Mouse (Mus musculus): Measurements from ENCODE around the gene Nav3. TPM values are rescaled to one million over a fixed set of nuclear protein-coding genes. Genes with fewer than 3 reads are reported as not detected.

Gene Nav3
- total RNA-seq, 4 experiments from 2014 or later: 1.2 to 5.4 (median 3.3) TPM

DNA sequence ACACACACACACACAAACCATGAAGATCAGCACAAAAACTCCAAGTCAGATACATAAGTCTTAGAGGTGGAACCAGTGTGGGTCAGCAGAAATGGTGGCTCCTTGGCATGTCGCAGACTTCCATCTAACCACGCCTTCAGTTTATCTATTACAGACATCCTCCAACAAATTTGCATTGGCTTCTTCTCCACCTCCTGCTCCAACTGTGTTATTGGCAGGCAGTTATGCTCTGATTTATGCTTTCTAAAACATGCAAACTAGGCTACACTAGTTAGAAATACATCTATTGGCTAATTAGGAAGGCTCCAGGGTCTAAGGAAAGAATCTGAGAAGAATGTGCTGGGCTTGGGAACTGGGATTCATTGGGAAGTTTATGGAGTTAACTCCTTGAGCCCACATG, 75.2 kb downstream of the Nav3 start:
- DNase-seq: no peak

DNA sequence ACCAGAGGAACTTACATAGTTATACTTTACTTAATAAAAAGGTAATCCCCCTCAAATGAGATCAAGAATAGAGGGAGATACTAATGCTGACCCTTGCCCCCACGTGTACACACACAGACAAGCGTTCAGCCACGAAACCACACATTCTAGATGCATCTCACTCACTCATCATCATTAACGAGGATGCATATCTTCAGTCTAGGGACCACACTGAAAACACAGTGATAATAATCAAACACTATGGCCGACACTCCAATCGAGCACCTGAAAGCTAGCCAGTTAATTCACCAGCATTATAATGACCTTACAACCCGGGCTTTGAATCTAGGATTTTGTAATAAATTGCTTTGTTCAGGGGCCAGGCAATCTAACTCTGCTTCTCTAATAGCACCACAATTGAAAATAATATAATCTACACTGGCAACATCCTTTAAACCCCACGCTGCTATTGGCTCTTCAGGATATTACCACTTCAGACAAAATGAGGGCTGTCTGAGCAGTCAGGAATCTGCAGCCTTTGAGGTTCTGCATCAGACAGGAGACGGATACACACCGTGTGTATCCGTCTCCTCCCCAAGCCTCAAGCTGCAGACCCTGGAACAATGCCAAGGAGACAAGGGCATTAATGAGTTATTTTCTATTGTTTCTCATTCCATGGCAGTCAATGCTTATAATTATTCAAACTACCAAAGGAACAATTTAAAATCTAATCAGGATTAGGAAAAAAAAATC, 83.1 kb downstream of the Nav3 start:
- DNase-seq: no peak

DNA sequence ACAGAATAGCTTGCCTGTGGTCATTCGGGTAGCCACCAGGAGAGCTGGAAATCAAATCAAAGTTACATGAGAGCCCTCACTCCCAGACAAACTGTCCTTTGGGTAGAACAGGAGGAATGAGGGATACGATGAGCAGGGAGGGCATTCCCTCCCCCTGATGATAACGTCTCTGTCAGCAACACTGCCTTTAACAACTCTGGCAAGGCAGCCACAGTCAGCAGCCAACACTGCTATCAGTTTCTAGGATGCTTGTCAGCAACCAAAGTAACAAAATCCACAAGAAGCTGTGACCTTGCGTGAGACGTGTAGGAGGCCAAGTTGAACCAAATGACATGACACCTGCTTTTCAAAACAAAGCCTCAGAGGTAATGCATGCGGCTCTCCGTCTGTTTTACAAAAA, 103.9 kb downstream of the Nav3 start:
- DNase-seq: no peak

DNA sequence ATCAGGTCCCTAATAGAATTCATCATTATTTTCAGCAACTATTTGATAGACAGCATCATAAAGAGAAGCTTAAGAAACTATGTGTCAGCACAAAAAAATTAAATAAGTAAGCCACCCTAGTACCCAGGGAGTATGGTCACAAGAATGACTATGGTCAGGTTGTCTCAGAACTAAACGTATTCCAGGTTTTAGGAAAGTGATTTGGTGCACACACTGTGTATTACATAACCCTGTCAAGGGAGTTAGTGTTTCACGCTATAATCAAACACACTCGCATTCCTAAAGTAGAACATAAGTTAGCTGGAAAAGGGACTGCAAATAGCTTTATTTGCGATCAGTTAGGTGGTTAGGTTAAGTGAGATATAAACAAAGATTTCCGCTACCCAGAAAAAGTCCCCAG, 126.0 kb downstream of the Nav3 start:
- DNase-seq: no peak

DNA sequence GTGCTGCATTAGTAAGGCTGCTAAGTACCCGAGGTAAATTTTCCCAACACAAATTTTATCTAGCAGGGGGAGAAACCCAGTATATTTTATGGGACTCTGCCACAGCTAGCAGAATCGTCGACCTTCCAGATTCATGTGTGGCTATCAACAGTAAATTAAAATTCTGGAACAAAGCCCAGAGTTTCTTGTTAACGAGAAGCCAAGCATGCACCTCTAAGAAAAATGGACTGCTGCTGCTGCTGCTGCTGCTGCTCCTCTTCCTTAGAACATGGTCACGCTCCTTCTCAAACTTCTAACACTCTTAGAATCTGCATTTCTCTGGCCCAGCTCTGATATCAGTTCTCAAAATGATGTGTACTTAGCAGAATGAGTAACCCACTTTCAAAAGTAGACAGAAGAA, 126.4 kb downstream of the Nav3 start:
- no peak for DNase-seq

DNA sequence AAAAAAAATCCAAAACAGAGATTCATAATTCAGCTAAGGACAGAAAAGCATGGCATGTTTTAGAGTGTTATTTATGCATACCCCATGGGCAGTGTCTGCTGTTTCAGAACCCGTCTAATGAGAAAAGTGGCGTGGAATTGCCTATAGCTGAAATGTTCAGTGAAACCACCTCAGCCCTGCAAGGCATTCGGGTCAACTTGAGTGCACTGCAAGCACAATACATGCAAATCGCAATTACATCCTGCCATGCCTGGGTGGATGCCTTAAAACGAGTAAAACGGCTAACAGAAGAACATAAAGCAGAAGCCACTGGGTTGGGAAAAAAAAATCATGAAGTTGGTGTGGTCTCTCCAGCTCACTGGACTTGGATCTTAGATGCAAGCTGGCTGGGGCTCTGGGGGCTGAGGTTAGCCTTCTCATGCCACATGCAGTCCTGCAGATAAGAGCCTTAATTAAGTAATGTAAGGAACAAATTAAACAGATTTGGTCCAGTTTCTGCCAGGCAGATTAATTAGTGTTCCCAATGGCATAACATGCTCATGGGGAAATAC, 133.8 kb downstream of the Nav3 start:
- DNase-seq: no peak

DNA sequence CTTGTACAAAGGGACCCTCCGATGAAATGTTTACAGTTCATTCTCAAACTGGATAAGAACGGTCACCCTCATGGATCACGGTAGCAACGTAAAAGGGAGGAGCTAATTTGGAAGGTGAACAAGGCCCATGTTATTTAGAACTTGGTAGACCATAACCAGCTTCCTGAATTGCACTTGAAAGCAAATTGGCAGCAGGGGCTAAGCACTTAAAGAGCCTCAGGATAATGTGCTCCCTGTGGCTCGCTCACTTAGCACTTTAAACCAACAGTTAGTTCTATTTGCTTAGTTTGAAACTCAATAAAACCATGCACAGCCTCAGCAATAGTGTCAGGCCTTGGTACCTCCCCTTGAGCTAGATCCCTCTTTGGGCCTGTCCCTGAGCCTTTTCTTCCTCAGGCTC, 138.7 kb downstream of the Nav3 start:
- no peak for DNase-seq

DNA sequence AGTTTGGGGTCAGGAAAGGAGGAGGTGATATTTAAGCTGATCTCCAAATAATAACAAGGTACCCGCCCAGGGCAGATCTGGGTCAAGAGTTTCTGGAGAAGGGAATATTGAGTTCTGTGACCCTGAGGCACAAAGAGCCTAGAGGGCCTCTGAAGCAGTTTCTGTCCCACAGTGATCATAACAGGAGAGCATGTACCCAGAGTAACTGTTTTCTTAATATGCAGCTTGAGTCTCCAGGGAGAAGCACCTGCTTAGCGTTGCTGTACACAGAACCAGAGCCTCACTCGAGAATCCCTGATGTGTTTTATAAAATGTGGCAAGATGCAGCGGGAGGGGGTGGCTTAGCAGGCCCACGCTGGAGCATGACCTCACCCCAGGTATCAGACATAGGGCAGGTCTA, 141.5 kb downstream of the Nav3 start:
- DNase-seq: no peak

DNA sequence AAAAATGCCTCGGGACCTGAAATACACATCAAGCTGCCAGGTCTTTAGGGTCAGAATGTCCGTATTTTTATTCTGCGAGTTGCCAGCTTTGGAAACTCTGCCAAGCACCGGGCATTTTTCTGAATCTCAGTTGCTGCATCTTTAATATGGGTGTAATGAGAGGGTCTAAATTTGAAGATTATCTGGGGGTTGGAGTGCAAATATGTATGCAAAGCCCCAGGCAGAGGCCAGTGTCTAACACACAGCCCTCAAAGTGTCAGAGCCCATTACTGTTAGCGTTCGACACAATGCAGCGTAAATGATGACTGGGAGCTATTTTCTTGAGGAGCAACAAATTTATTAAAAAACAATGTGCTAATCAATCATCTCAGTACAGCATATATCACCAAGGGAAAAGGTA, 142.0 kb downstream of the Nav3 start:
- DNase-seq: no peak

DNA sequence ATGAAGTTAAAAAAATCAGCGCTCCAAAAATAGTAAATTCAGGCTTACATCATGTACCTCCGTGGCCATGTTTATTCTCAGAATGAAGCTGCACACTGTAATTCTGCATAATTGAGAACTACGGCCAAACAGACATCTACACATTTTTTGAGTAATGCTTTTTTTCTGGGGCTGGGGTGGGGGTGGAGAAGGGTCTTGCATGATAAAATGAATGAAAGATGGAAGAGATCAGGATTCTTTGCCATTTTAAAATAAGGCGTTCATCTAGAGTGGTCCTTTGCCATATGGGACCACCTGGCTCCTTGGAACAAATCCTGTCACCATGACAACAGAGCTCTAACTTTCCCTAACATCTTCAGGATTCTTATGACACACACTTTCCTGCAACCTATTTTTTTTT, 146.5 kb downstream of the Nav3 start:
- no peak for DNase-seq

DNA sequence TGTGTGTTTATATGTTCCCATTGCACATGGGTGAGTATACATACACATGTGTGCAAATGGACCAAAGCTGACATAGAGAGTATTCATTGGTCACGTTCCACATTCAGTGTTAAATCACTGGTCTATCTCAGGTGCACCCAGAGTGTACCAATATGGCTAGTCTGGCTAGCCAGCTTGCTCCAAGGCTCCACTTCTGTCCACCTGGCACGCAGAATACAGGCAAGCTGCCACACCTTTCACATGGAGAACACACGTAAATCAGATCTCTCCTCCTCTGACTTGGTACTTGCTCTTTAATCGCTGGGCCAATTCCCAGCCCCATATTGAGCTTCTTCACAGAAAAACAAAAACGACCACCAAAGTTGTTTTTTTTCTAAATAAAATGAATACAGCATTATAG, 150.4 kb downstream of the Nav3 start:
- no peak for DNase-seq

DNA sequence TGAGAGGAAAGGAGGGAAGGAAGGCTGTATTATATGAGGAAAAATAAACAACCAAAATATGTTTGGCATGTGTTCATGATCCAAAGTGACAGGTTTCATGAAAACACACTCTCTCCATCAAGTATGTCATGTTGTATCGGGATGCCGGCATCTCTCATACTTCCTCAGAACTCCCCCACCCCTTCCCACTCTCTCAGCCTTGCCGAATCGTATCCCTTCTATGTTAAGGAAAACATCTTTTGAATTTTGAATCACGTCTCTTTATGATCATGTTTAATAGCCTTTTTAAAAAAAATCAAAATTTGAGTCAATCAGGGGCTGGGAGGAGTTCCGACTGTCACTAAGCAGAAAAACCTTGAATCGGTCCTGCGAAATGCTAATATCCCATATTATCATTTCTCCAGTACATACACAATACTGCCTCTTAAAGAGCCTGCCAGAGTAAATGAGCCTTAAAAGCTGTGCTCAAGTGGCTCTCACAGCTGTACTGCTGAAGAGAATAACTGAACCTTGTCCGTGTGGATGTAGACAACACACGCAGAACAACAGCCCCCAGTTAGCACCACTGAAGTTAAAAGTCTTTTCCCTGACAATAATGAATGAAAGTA, 165.9 kb downstream of the Nav3 start:
- no peak for DNase-seq

DNA sequence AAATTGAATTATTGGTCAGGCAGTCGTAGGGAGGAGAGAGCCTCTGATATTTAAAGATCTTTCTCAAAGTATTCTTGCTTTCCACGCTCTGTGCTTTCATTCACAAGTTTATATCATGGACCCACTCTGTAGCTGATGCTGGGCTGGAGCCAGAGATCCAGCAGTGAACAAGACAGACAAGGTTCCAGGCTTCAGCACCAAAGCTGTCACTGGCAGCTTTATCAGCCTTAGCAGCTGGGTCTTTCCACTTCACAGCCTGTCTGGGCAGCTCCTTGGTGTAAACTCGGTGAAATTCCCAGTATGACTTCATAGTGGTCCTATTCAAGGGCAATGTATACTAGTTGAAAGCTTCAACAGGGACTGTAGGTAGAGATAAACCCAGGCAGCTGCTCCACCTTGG, 172.1 kb downstream of the Nav3 start:
- DNase-seq: no peak

DNA sequence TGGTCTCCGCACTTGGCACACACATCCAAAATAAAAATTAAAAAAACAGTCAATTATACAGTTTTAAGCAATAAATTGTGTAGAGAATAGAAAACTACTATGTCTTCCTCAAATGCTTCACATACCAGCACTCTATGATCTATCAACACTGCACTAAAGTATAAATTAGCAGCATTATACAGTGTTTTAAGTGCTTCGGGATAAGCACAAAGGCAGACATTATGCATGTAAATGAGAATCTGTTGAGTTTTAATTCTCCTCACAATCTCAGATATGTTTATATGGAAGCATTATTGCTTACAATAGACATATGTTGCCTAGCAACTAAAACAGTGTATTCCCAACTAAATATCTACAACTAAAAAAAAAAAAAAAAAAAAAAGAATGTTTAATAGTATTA, 183.2 kb downstream of the Nav3 start:
- DNase-seq: no peak

DNA sequence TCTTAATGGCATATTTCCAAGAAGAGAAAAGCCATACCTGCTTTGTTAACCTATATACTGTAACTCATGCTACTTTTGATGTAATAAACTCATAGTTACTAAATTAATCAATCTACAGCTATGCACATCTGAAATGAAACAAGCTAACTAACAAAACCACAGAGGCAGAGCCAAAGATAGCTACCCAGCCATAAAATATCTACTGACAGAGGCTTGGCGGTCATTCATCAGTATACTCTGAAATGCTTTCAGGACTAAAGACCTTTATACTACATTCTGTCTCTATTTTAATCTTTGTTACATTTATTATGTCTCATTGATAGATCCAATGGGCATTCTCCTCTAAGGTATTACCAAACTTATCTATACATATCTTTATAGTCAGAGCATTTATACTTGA, 185.4 kb downstream of the Nav3 start:
- no peak for DNase-seq

DNA sequence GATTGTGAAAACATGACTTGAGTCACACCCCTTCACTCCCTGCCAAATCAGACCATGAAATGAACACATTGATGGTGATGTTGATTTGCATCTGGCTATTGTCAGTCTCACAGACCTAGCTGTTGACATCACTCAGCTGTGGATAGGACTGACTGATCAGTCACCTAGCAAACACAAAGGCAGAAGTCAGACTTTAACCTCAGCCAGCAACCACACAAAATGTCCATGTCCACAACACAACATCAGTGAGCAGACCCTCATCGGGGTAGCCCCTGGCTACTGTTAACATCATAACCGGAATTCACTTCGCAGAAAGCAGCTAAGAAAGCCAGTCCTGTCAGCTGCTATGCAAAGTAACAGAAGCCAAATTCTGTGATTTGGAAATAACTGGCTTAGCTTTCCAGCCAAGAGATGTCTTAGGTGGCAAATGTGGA, 213.9 kb downstream of the Nav3 start:
- no peak for DNase-seq

DNA sequence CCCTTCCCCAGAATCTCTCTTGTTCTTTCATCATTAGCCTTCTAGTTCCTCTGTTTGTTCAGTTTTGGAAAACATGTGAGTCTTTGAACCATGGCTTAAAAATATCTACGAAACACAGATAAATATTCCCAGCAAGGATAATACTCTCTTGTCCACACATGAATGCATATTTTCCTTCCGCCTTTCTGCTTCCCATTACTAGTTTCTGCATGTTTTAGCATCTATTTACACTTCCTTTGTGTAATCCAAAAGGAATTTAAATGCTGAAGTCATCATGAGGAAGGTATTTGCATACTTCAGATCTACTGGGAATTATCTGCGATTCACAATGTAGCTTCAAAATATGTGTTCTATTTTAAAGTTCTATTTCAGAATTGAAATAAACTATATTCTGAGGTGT, 215.3 kb downstream of the Nav3 start:
- no peak for DNase-seq

DNA sequence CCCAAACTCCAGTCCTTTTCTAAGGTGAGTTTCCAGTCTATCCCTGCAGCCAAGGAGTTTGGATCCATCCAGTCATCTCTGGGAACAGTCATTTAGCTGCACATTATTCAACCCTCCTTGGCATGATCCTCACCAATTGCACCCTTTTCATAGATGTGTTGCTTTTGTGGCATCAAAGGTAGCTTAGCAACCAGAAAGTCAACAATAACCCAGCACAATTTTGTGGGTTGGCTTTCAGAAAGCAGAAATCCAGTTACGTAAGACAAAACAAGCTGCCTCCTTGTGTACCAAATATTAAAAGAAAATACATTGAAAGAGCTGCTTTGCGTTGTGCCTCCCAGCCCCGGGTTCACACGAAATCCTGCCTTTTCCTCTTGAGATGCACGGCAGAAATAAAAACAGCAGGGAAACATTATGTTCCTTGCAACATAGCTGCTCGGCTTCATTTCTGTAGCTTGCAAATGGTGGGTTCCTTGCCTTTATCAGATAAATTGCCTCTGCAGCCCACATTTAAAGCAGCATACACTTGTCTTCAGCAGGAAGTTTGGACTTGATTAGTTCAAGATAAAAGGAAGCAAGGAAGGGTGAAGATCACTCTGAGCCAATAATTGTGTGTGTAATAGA, 222.6 kb downstream of the Nav3 start:
- DNase-seq: no peak

DNA sequence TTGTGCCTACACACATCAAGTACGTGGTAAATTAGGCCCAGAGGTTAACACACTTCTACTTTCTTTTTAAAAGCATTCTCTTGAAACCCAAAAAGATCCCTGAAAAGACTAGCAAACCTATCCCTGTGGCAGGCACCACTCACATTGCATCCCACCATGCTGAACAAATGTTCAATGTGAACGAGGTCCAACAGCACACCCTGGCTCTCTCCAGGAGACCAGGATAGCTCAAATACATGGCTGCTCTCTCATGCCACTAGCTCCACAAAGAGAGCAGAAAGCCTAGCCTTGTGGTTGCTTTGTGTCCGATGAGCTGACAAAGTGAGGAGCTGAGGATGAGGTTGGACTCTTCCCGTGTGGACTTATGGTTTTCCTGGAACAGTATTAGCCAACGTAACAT, 249.6 kb downstream of the Nav3 start:
- no peak for DNase-seq

DNA sequence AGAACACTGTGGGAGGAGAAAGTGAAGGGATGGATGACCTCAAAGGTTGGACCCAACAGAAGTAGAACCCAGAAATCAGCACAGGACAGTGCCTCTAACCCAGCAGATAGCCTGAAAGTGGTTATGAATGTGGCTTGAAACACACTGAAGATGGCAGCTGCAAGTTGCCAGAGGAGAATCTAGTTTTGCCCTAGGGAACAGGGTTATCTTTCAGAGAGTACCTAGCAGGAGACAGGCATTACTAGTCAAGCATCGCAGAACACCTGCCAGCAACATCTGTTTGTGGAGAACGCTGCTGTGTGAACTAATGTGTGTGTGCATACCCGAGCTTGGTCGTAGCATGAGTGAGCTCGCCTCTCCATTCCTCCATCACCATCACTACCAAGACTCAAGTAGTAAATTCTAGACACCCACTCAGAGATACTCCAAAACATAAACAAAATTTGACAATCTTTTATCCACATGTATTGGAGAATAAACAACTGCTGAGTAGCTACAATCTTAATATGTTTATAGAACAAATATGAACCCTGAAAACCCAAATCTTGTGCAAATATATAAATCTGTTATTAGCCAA, 251.8 kb downstream of the Nav3 start:
- DNase-seq: no peak

DNA sequence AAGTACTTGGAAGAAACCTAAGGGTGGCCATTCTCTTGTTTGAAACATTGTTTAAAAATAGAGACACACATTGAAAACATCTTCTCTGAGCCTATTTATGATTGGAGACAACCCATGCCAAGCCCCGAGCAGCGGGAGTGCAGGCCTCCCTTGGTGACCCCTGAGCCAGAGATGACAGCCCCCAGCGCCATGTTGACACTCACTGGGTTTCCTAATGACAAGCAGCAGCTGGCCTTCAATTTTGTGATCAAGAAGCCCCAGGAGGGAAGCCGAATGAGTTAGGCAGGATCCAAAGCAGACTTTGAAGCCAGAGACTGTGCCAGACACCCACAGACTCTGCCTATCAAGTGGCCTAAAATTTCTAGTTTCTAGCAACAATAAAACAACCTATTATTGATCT, 263.1 kb downstream of the Nav3 start:
- no peak for DNase-seq

DNA sequence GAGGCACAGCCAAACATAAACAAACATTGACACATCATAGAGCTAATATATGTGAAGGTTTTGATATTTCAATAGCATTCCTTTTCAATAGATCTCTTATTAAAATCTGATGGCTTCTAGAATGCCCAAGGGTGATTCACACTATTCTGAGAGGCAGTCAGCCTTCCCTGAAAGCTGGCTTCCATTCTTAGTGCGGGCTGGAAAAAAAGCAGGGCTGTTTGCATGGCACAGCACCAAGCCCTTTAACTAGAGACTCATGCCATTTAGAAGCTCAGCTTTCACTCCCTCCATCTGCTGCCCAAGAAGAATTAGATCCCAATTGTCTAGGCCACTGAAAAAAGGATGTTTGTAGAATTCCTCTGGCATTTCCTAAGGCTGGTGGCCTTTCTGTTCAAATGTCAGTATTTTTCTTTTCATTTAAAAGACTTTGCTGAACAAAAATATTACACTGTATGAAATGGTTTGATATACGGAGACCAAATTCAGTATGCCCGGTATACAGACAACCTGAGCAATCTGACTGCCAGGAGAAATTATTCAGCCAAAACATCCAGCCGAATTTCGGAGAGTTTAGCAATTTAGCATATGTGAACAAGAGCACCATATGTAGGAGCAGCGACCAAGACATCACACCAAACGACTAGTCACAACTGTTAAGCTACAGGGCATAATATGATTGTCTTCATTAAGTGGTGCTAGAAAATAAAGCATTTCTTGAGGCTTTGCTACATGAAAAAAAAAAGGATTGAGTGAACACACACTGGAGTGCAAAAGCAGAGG, 263.8 kb downstream of the Nav3 start:
- no peak for DNase-seq

DNA sequence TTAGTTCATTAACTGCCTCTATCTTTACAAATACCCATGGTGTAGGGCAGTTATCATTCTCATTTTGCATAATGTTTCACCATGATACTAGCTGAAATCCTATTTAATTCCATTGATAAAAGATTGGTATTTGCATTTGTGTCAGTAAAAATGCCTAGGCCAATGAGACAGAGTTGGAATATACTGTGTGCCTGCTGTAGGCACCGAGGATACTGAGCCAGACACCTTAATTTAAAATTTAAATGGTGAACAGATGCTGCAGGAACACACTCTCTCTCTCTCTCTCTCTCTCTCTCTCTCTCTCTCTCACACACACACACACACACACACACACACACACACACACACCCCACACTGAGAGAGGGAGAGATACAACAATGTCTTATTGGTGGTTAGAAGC, 269.8 kb downstream of the Nav3 start:
- no peak for DNase-seq
